Mouse (Mus musculus) limb, embryonic 12.5 days (tissue): ENCODE results near the gene Fancc. TPM values are rescaled to one million over a fixed set of nuclear protein-coding genes. Genes with fewer than 3 reads are reported as not detected.
A peak's percentile ranks its signal among the peaks of the same experiment; 100 is the strongest.

ENCODE experiments used
- ATAC-seq: fragments of 200-750 bp; cut with Nextera tagmentation; 2 replicates; pipeline ENCODE4 v1.8.0; 2017; ENCODE audit warnings: low read depth, moderate TSS enrichment; ENCODE audit not compliant: insufficient number of reproducible peaks, insufficient read depth, low FRiP score, low TSS enrichment
- H3K27ac ChIP-seq: fragments of 300-500 bp; sonication (generic); 2 replicates; pipeline ENCODE4 v1.5.1; 2016; ENCODE audit warnings: mild to moderate bottlenecking, moderate library complexity
- H3K27me3 ChIP-seq: fragments of 300-500 bp; sonication (generic); 2 replicates; pipeline ENCODE4 v1.6.1; 2016; ENCODE audit warnings: mild to moderate bottlenecking, moderate library complexity
- H3K36me3 ChIP-seq: fragments of 300-500 bp; sonication (generic); 2 replicates; pipeline ENCODE4 v1.6.1; 2016; ENCODE audit warnings: mild to moderate bottlenecking, moderate library complexity
- H3K4me1 ChIP-seq: fragments of 300-500 bp; sonication (generic); replicated peaks from 2 replicates; pipeline ENCODE4 v1.6.1; 2016
- H3K4me2 ChIP-seq: fragments of 300-500 bp; sonication (generic); 2 replicates; pipeline ENCODE4 v1.6.1; 2016; ENCODE audit warnings: mild to moderate bottlenecking, moderate library complexity
- H3K4me3 ChIP-seq: fragments of 300-500 bp; sonication (generic); replicated peaks from 2 replicates; pipeline ENCODE4 v1.5.1; 2016; ENCODE audit warnings: mild to moderate bottlenecking
- H3K9ac ChIP-seq: fragments of 300-500 bp; sonication (generic); replicated peaks from 2 replicates; pipeline ENCODE4 v1.6.1; 2016; ENCODE audit warnings: mild to moderate bottlenecking, moderate library complexity
- H3K9me3 ChIP-seq: fragments of 300-500 bp; sonication (generic); 2 replicates; pipeline ENCODE4 v1.6.1; 2016; ENCODE audit warnings: mild to moderate bottlenecking, moderate library complexity
- WGBS: fragments of 180-500 bp; shearing (Covaris S2); methylation state at CpG from one replicate; pipeline ENCODE4 v1.1.7; 2016; 5-methylcytosine and 5-hydroxymethylcytosine counted together
- polyA plus RNA-seq: library from polyadenylated mRNA; unstranded; fragments of >200 nt; fragmentation: Nextera tagmentation; extraction: Ambion mirVana; gene quantifications from 2 replicates; pipeline ENCODE4 v1.2.1, GENCODE M21; 2016

Fancc gene
- 24.3 and 28.5 TPM in 2 replicates for polyA plus RNA-seq

DNA sequence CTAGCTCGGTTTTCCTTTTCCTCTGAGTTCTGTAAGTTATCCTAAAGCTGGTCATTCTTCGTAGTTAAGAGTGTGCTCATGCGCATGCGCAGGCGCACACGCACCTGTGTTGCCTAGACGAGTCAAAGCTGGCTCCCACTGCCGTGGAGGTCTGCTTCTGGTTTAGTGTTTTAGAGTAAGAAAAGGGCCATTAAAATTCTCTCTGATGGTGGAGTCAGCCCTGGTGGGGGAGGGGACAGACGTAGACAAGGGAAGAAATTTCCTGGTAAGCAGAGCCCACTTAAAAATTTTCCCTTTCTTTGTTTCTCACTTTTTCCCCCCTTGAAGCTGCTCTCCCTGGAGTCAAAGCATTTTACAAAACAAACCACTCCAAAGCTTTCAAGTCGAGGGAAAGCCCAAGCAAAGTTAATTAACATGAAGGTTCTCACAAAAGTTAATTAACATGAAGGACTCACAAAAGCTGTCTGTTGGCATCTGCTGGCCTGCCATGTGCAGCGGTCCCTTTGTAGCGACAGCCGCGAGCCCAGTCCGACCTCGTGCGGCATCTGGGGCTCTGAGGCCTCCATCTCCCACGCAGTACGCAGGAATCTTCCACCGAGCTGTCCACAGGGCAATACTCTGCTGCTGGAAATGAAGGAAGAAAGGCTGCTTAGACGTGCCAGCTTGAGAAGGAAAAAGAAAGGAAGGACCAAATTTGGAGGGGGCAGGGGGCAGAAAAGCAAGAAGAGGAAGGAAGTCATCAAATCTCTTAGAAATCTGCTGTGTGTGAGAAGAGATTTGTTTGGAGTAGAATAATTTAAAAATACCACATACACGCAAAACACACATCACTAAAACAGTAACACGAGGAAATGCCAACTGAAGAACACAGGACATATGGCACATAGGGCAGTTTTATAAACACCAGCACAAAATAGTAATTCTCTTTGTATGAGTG, at the start of gene Fancc:
TSS of gene Fancc (minus strand) at position 633 of the 937 bp plus-strand sequence.
- Histone ChIP-seq H3K9me3 (no peaks in the 10 kb centered on the region), H3K4me3 (peak within 1 kb of the TSS; percentile 15; the same call in 1 of the 2 replicates), H3K27ac (peak within 1 kb of the TSS; percentile 86), H3K27me3 (no peaks in the 10 kb centered on the region), H3K4me2 (peak within 1 kb of the TSS; percentile 45), H3K9ac (0 out of 2 replicates have a peak within 1 kb of the TSS, but pooled peaks have one; percentile 40), H3K36me3 (no peaks in the 10 kb centered on the region), H3K4me1 (peaks cover 13% of the 10 kb centered on the region; the same call in 1 of the 2 replicates)
- 12% methylated on average over 23 of the region's 23 CpGs for WGBS
- ATAC-seq = peak; percentile 88

DNA sequence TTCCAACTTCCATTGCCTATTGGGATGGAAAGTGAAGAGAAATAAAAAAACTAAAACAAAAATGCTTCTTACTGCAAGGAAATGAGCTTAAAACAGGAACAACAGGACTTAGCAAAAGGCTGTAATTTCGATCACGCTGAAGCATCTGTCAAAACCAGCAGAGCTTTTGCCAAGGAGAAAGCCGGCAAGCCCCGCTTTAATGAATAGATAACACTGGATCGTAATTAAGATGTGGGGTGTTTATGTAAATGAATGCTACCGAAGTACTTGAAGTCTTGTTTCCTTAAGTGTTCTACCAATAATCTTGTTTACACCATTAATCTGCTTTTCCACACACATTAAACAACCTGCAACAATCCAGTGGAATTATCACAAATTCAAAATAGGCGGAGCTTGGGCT, 48.2 kb upstream of the Fancc start:
- Histone ChIP-seq H3K9ac (no peak overlapping the region), H3K4me1 (peaks cover 51% of the 10 kb centered on the region), H3K4me3 (no peak overlapping the region), H3K4me2 (no peak overlapping the region), H3K27me3 (no peaks in the 10 kb centered on the region), H3K9me3 (no peaks in the 10 kb centered on the region), H3K27ac (no peak overlapping the region), H3K36me3 (peaks cover 85% of the 10 kb centered on the region)
- WGBS = 85% methylated on average over 7 of the region's 7 CpGs
- ATAC-seq = no peak

DNA sequence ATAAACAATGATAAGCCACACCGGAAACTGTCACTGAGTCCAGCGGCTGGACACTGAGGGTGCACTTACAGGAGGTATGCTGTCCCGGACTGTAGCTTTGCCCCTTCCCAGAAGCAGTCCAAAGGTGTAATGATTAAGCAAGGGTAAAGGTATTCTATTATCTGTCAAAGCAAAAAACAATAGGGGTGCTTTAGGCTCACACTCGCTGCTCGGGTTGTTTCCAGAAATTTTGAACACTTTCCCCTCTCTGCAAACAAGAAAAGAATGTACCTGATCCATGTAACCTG, 47.8 kb upstream of the Fancc start:
- no peaks in the 10 kb centered on the region for H3K9me3 ChIP-seq
- no peak overlapping the region for H3K4me2 ChIP-seq
- 81% methylated on average over 5 of the region's 5 CpGs for WGBS
- H3K27ac ChIP-seq = no peak overlapping the region
- H3K4me3 ChIP-seq = no peak overlapping the region
- ATAC-seq = no peak
- H3K27me3 ChIP-seq = no peaks in the 10 kb centered on the region
- H3K9ac ChIP-seq = no peak overlapping the region
- H3K36me3 ChIP-seq = peaks cover 84% of the 10 kb centered on the region
- H3K4me1 ChIP-seq = peaks cover 50% of the 10 kb centered on the region

DNA sequence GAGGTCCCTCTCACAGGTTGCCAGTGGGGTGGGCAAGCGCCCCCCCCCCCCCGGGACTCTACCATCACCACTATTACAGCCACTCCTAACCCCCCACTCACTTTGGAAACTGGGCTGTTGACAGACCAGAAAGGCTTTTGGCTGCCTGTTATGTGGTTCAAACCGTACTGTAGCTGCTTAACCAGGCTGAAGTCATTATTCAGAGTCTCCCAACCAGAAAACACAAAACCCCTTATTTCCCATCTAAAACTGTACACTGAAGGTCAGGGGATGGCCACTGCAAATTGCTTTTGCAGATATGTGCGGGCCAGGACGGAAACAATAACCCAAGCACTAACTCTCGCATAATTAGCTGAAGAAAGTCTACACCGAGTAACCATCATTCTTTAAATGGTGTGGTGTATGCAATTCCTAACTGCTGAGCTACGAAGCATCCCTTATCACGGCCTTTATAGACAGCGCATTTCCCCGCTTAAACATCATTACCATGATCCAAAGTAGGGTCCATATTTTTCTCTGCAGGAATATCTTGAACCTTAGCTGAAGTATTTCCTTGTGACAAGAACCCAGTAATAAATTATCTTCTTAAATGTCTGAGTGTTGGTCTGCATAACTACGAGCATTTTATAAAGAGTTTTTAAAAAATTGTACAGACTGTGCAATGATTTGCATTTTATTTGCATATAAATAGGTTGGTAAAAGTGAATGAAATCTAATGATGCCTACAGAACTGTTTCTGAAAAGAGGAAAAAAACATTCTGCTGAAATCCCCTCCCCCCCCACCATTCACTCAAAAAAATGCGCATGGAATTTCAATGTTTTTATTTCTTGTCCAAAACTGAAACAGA, 47.3 kb upstream of the Fancc start:
- H3K4me2 ChIP-seq = no peak overlapping the region
- WGBS = 69% methylated on average over 13 of the region's 13 CpGs
- H3K4me3 ChIP-seq = no peak overlapping the region
- H3K4me1 ChIP-seq = peaks cover 46% of the 10 kb centered on the region
- H3K27ac ChIP-seq = peak overlapping the region; percentile 20
- H3K9me3 ChIP-seq = no peaks in the 10 kb centered on the region
- ATAC-seq = no peak
- no peak overlapping the region for H3K9ac ChIP-seq
- H3K36me3 ChIP-seq = peaks cover 88% of the 10 kb centered on the region
- H3K27me3 ChIP-seq = no peaks in the 10 kb centered on the region

- H3K27ac ChIP-seq = peak overlapping the region; percentile 37; the same call in 1 of the 2 replicates
- H3K36me3 ChIP-seq = peaks cover 93% of the 10 kb centered on the region
- WGBS = 36% methylated on average over 6 of the region's 6 CpGs
- H3K9me3 ChIP-seq = no peaks in the 10 kb centered on the region
- no peak for ATAC-seq
- H3K4me2 ChIP-seq = no peak overlapping the region
- H3K4me3 ChIP-seq = no peak overlapping the region
- no peak overlapping the region for H3K9ac ChIP-seq
- peaks cover 42% of the 10 kb centered on the region for H3K4me1 ChIP-seq
- no peaks in the 10 kb centered on the region for H3K27me3 ChIP-seq
These were observed 46.4 kb upstream of the Fancc start for GRCm38 (mm10) chr13:63543459-63543858.

DNA sequence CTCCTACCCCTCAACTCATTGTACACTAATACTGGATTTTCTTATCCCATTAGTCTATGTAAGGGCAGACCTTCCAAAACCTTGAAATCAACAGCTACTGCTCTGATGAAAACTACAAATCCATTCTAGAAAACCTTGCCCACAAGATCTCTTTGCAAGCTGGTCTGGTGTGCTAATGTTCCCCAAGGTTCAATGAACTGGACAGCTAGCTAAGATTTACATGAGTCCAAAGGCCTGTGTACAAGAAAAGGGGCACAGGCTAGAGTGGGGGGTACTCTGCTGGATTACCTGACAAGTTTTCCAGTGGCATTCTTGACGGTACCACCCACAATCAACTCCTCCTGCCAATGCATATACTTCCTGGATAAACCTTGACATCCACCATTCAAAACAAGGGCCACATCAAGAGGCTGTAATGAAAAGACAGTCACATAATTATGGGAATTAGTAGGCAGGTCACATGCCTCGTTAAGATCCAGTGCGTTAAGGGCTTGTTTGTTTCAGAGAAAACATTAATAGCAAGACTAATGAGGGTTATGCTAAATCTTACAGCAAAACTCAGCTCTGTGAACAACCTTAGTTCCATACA, 45.8 kb upstream of the Fancc start:
- H3K9me3 ChIP-seq = no peaks in the 10 kb centered on the region
- peaks cover 93% of the 10 kb centered on the region for H3K36me3 ChIP-seq
- 57% methylated on average over 3 of the region's 3 CpGs for WGBS
- H3K27ac ChIP-seq = no peak overlapping the region
- H3K4me1 ChIP-seq = peaks cover 42% of the 10 kb centered on the region
- no peak overlapping the region for H3K4me2 ChIP-seq
- no peak for ATAC-seq
- no peak overlapping the region for H3K9ac ChIP-seq
- no peak overlapping the region for H3K4me3 ChIP-seq
- no peaks in the 10 kb centered on the region for H3K27me3 ChIP-seq

DNA sequence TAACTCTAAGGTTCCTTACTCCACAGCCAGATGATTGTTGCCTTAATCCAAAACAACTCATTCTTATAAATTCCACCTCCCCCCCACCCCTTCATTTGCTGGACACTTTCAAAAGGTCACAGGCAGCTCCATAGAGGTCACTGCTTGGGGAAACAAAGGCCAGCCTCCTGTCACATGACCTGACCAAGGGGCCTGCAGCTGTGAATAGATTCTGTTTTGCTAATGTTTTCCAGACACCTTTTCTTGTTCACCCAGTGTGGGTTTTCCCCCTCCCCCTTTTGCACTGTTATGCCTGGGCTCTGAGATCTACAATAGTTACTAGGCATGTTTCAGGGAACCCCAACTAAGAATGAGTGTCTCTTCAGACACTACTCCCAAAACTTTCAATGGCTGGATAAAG, 44.4 kb upstream of the Fancc start:
- H3K4me3 ChIP-seq = no peak overlapping the region
- peaks cover 93% of the 10 kb centered on the region for H3K36me3 ChIP-seq
- H3K4me2 ChIP-seq = no peak overlapping the region
- H3K9ac ChIP-seq = no peak overlapping the region
- no peak for ATAC-seq
- no peaks in the 10 kb centered on the region for H3K27me3 ChIP-seq
- no peak overlapping the region for H3K27ac ChIP-seq
- H3K4me1 ChIP-seq = peaks cover 51% of the 10 kb centered on the region
- H3K9me3 ChIP-seq = no peaks in the 10 kb centered on the region

DNA sequence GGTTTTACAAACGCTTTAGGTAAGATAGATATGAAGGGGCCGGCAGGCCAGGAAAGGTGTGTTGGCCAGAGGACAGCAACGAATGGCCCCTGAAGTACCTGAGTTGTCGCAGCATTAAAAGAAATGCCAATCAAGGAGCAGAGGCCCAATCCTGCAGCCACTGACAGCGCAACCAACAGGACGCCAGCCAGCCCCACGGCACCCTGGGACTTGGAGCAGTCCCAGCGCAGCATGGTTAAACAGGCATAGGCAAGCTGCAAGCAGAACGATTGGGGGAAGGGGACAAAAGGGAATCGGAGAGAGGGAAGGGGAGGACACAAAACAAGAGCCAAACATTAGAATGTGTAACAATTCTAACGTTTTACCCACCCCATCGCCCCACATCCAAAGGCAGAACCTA, 43.5 kb upstream of the Fancc start:
- ATAC-seq = no peak
- peaks cover 96% of the 10 kb centered on the region for H3K36me3 ChIP-seq

GRCm38 (mm10) chr13:63534981-63535380, 37.9 kb upstream of the Fancc start:
- Histone ChIP-seq H3K4me2 (no peak overlapping the region), H3K9me3 (no peaks in the 10 kb centered on the region), H3K4me1 (peaks cover 32% of the 10 kb centered on the region), H3K36me3 (peaks cover 97% of the 10 kb centered on the region), H3K27me3 (no peaks in the 10 kb centered on the region), H3K27ac (peak overlapping the region; percentile 66; the same call in 1 of the 2 replicates), H3K9ac (no peak overlapping the region), H3K4me3 (no peak overlapping the region)
- 60% methylated on average over 4 of the region's 4 CpGs for WGBS
- ATAC-seq = no peak

More for the DNA sequence above, 43.5 kb upstream of the Fancc start:
- H3K9me3 ChIP-seq = no peaks in the 10 kb centered on the region
- H3K9ac ChIP-seq = no peak overlapping the region
- H3K4me1 ChIP-seq = peaks cover 55% of the 10 kb centered on the region
- no peak overlapping the region for H3K4me3 ChIP-seq
- WGBS = 89% methylated on average over 12 of the region's 12 CpGs
- no peaks in the 10 kb centered on the region for H3K27me3 ChIP-seq
- H3K4me2 ChIP-seq = no peak overlapping the region
- no peak overlapping the region for H3K27ac ChIP-seq

- H3K9ac ChIP-seq = no peak overlapping the region
- H3K9me3 ChIP-seq = no peaks in the 10 kb centered on the region
- H3K4me2 ChIP-seq = no peak overlapping the region
- ATAC-seq = no peak
- peaks cover 58% of the 10 kb centered on the region for H3K4me1 ChIP-seq
- H3K4me3 ChIP-seq = no peak overlapping the region
- H3K27ac ChIP-seq = no peak overlapping the region
- WGBS = 84% methylated on average over 9 of the region's 9 CpGs
- peaks cover 91% of the 10 kb centered on the region for H3K36me3 ChIP-seq
- no peaks in the 10 kb centered on the region for H3K27me3 ChIP-seq
These were observed 33.8 kb upstream of the Fancc start for GRCm38 (mm10) chr13:63530857-63531256.

DNA sequence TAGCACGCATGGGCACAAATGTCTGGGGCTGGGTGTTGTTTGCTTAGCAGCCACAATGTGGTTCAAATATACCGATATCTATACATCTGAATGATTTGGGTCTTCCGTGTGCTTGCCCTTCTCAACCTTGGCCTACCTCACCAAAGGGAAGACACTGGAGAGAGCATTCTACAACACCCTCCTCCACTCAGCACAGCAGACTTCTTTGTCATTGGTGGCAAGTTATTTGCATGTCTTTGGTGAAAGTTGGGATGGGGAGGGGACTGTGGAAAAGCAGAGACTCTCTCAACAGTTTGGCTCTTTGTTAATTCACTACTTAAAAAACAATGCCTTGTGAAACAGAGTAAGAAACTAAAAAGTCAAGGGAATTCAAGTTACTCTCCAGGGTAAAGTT, 33.3 kb upstream of the Fancc start:
- ATAC-seq = no peak
- Histone ChIP-seq H3K36me3 (peaks cover 90% of the 10 kb centered on the region), H3K27me3 (no peaks in the 10 kb centered on the region), H3K27ac (no peak overlapping the region), H3K4me2 (no peak overlapping the region), H3K4me3 (no peak overlapping the region), H3K4me1 (peaks cover 58% of the 10 kb centered on the region), H3K9ac (no peak overlapping the region), H3K9me3 (no peaks in the 10 kb centered on the region)
- WGBS = 66% methylated on average over 3 of the region's 3 CpGs
